Mouse (Mus musculus): ENCODE results near the gene Matk. TPM values are rescaled to one million over a fixed set of nuclear protein-coding genes. Genes with fewer than 3 reads are reported as not detected.
A peak's percentile ranks its signal among the peaks of the same experiment; 100 is the strongest.

Matk gene
- polyA plus RNA-seq, 1 experiment = 385 TPM

- peak in 1 of 2 experiments; percentile 81 for DNase-seq (ENCODE audit: extremely low spot score in 1 of 2, low spot score in 1 of 2)
Observed at GRCm38 (mm10) chr10:81240876-81241275, 11.9 kb upstream of the Matk start.

- no peak for DNase-seq (ENCODE audit: extremely low spot score in 1 of 2, low spot score in 1 of 2)
Observed at GRCm38 (mm10) chr10:81242021-81242420, 10.7 kb upstream of the Matk start.

- DNase-seq (ENCODE audit: extremely low spot score in 1 of 2, low spot score in 1 of 2) = no peak
Observed at GRCm38 (mm10) chr10:81244146-81244545, 8.6 kb upstream of the Matk start.

DNA sequence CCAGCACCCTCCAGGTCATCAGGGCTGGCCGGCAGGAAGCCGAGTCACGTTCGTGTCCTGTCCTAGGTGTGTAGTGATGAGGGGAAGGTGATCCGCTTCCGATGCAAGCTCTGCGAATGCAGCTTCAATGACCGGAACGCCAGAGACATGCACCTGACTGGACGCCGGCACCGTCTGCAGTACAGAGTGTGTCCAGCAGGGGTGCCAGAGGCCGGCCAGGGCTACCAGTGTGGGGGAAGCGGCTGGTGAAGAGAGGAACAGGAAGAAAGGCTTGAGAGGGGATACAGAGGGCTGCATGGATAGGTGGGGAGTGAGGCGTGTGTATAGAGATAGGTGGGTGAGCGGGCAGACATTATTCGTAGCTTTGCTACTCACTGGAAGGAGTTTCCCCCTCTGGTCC is 8.1 kb upstream of the Matk start:
- peak in 1 of 2 experiments; percentile 85 for DNase-seq (ENCODE audit: extremely low spot score in 1 of 2, low spot score in 1 of 2)

- DNase-seq (ENCODE audit: extremely low spot score in 1 of 2, low spot score in 1 of 2) = peak in 1 of 2 experiments; percentile 55
Observed at GRCm38 (mm10) chr10:81245166-81245565, 7.6 kb upstream of the Matk start.

- DNase-seq (ENCODE audit: extremely low spot score in 1 of 2, low spot score in 1 of 2) = no peak
Observed at GRCm38 (mm10) chr10:81247804-81248203, 4.9 kb upstream of the Matk start.

- DNase-seq (ENCODE audit: extremely low spot score in 1 of 2, low spot score in 1 of 2) = no peak
Observed at GRCm38 (mm10) chr10:81249442-81249841, 3.3 kb upstream of the Matk start.

- DNase-seq (ENCODE audit: extremely low spot score in 1 of 2, low spot score in 1 of 2) = no peak
Observed at GRCm38 (mm10) chr10:81254886-81255285, 2.2 kb downstream of the Matk start.

- peak in 1 of 2 experiments; percentile 71 for DNase-seq (ENCODE audit: extremely low spot score in 1 of 2, low spot score in 1 of 2)
Observed at GRCm38 (mm10) chr10:81257158-81258039, 4.7 kb downstream of the Matk start.

- DNase-seq (ENCODE audit: extremely low spot score in 1 of 2, low spot score in 1 of 2) = no peak
Observed at GRCm38 (mm10) chr10:81259225-81259884, 6.6 kb downstream of the Matk start.

GRCm38 (mm10) chr10:81261025-81261424 is 8.3 kb downstream of the Matk start:
- DNase-seq (ENCODE audit: extremely low spot score in 1 of 2, low spot score in 1 of 2) = no peak

GRCm38 (mm10) chr10:81265540-81265939 is 12.8 kb downstream of the Matk start:
- DNase-seq (ENCODE audit: extremely low spot score in 1 of 2, low spot score in 1 of 2) = no peak

DNA sequence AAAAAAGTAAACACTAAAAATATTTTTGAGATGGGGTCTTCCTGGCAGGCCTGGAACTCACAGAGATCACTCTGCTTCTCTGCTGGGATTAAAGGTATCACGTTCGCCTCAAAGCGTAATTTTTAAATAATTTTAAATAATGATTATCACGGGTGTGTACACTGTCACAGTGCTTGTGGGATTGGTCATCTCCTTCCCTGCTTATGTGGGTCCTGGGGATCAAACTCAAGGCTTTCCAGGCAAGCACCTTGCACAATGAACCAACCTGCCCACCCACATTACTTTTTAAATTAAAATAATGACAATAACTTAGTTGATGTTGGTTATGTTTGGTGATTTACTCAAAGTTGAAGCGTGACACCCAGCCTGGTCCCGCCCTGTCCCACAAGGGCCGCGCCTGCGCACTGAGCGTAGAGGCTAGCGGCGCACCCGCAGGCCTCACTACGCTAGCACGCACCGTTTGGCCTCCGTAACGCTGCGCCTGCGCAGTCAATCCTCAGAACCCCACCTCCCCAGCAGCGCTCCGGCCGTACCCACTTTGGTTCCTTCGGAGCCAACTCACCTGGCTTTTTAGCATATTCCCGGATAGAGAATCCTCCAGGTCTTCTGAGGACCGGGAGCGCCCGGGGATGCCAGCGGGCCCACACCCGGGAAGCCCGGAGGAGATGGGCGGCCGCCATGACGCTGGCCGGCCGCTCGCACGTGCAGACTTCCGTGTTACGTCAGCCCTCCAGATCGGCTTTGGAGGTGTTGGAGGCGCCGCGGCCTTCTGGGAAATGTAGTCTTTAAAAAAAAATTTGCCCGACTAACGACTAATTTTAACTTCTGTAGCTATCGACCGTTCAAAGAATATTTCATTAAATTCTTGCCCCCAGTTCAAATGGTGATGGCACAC is 13.7 kb downstream of the Matk start, which contains the start of the genes Mrpl54 and Apba3:
Gene Mrpl54, minus strand, starts transcription at position 724 of the 895 bp plus-strand sequence.
Gene Apba3, plus strand, starts transcription at position 750 of the 895 bp plus-strand sequence.
- DNase-seq (ENCODE audit: extremely low spot score in 1 of 2, low spot score in 1 of 2) = peak; percentile 89 to 96

DNA sequence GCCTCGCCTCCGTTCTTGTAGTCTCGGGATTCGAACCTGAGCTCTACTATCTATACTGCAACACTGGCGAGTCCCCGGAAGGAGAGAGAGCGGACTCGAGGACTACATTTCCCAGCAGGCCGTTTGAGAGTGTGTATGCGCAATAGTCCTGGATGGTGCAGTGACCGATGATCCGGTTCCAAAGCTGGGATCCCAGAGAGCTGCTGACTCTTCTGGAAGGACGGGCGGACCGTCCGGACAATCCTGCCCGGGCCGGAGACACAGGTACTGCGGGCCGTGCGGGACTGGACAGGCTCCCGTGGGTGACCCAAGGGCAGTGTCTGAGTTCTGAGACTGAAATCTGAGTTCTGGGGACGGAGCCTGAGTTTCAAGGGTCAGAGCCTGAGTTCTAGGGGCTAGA is 15.3 kb downstream of the Matk start:
- peak; percentile 84 to 89 for DNase-seq (ENCODE audit: extremely low spot score in 1 of 2, low spot score in 1 of 2)

- DNase-seq (ENCODE audit: extremely low spot score in 1 of 2, low spot score in 1 of 2) = no peak
Observed at GRCm38 (mm10) chr10:81268643-81269412, 16.1 kb downstream of the Matk start.

DNA sequence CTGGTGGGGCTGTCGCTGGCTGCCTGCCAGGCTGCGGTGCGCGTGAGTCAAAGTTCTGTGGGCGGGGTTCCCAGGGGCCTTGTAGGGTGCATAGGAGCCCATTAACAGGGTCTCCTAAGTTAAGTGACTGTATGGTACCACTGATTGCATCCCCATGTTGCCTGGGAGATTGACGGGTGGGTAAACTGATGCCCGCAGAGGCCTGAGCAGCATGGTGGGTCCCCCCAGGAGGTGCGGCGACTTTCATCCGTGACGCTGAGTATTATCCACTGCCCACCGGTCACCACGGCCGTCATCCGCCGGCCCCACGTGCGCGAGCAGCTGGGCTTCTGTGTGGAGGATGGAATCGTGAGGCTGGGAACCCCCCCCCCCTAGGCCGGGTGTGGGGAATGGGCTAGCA is 19.6 kb downstream of the Matk start:
- no peak for DNase-seq (ENCODE audit: extremely low spot score in 1 of 2, low spot score in 1 of 2)

DNA sequence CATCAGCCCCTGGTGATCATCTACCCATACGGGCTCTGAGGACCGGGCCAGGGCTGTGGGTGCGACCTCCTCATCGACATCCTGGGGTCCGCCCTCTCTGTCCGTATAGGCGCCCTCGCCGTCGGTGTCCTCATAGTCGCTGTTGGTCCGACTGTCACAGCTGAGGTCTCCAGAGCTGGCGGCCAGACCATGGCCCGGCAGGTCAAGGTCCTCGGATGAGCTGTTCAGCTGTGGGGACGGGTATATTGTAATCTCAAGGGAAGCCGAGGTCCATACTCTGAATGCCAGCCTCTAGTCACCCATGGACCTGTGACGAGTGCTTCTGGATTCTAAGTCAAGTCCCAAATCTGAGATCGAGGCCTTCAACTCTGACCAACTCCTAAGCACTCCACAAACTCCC is 21.1 kb downstream of the Matk start:
- no peak for DNase-seq (ENCODE audit: extremely low spot score in 1 of 2, low spot score in 1 of 2)

DNA sequence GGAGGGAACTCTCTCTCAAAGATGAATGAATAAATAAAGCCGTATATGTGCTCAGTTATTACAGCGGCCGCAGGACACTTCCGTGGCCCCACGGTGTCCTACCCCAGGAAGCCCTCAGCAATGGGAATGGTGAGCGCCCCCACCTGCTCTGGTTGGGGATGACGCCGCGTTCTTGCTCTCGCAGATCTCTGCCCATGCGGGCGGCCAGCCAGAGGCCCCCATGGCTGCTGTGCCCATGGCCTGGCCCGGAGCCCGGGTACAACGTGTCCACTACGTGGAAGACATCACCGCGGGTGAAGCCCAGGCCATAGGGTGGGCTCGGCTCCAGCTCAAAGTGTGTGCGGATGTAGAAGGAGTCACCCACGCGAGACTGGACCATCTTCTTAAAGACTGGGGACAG is 24.9 kb downstream of the Matk start:
- DNase-seq (ENCODE audit: extremely low spot score in 1 of 2, low spot score in 1 of 2) = no peak

DNA sequence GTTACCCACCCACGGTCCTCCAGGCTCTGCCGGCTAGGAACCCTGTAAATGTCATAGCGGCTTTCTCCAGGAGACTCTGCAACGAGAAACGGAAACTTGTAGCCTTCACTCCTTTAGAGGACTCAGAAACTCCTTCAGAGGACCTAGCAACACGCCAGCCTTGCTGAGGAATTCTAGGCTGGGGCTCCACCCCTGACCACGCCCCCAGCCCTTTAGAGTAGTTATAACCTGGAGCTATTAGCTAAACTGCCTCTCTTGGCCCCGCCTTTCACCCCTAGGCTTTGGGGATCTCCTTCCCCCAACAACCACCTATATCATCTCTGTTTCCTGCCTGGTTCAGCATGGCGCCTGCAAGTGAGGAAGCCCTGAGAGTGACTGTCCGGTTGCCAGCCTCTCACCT is 26.8 kb downstream of the Matk start:
- no peak for DNase-seq (ENCODE audit: extremely low spot score in 1 of 2, low spot score in 1 of 2)

DNA sequence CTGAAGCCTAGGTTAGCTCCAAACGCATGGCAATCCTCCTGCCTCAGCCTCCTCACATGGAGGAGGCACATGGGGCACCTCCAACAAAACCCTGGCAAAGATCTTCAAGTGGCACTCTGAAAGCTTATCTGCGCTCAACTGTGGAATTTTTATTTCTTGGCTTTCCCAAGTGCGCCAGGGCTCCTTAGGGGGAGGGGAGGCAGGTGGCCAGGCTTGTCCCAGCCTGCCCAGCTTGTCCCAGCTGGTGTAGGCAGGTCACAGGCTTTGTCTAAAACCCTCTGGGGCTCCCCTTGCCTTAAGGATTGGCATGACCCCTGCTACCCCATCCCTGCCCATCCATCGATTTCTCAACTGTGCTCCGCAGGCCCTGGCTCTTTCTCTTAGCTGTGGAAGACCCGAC is 31.5 kb downstream of the Matk start:
- DNase-seq (ENCODE audit: extremely low spot score in 1 of 2, low spot score in 1 of 2) = no peak
